Mouse (Mus musculus) induced T-regulatory cell, adult 2 months (primary cell): ENCODE results near the gene Colgalt1.
A peak's percentile ranks its signal among the peaks of the same experiment; 100 is the strongest.

ENCODE experiments used
- DNase-seq: peaks from one replicate; pipeline ENCODE4 v3.0.0-alpha.2; 2012; ENCODE audit warnings: low read depth

Gene Colgalt1

GRCm38 (mm10) chr8:71668220-71668975 is 57.6 kb downstream of the Colgalt1 start:
- DNase-seq, result peak; percentile 87

GRCm38 (mm10) chr8:71670198-71670597 is 59.4 kb downstream of the Colgalt1 start:
- no peak for DNase-seq

- peak; percentile 83 for DNase-seq
Observed at GRCm38 (mm10) chr8:71670621-71671548, 60.1 kb downstream of the Colgalt1 start.

GRCm38 (mm10) chr8:71671549-71671965 is 60.8 kb downstream of the Colgalt1 start, which contains the start of gene Unc13a:
TSS of gene Unc13a (minus strand) at chr8:71671757.
- DNase-seq, result peak; percentile 94

- no peak for DNase-seq
Observed at GRCm38 (mm10) chr8:71672168-71672735, 61.5 kb downstream of the Colgalt1 start.

GRCm38 (mm10) chr8:71674071-71674470 is 63.3 kb downstream of the Colgalt1 start:
- DNase-seq, result no peak
